Mouse (Mus musculus) ES-Bruce4 (cell line): ENCODE data around the gene D2hgdh.
"Not testable (repeated sequence)": the region's sequence is repeated elsewhere in the genome, so short reads cannot be mapped to it uniquely, and the experiment has no call there.

Experiments used
- CTCF ChIP-seq: IDR thresholded peaks from one replicate; pipeline ENCODE4 v1.8.1; 2011; ENCODE audit warnings: low read depth, low read length
- POLR2A ChIP-seq: IDR thresholded peaks from one replicate; pipeline ENCODE4 v1.8.1; 2011; ENCODE audit warnings: low read length; ENCODE audit not compliant: insufficient read depth

DNA sequence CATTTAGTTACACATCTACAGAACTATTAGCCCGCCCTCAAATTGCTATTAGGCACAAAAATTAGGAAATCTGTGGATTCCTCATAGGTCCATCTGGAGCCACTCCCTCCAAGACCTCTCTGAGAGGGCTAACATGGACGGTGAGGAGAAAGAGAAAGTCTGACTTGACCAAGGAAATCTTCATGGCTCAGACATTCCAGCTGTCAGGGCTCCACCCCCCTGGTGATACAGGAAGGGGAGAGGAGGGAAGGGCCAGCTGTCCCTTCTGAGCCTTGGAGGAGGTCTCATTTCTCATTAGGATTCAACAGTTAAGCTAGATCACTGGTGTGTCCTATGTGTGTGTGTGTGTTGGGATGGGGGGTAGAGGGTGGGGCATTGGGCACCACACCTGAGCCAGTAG lies 36.3 kb downstream of the D2hgdh start, which contains the start of gene Gal3st2:
- TF ChIP-seq CTCF, POLR2A: not testable (repeated sequence)
